In the genomic region with DNA sequence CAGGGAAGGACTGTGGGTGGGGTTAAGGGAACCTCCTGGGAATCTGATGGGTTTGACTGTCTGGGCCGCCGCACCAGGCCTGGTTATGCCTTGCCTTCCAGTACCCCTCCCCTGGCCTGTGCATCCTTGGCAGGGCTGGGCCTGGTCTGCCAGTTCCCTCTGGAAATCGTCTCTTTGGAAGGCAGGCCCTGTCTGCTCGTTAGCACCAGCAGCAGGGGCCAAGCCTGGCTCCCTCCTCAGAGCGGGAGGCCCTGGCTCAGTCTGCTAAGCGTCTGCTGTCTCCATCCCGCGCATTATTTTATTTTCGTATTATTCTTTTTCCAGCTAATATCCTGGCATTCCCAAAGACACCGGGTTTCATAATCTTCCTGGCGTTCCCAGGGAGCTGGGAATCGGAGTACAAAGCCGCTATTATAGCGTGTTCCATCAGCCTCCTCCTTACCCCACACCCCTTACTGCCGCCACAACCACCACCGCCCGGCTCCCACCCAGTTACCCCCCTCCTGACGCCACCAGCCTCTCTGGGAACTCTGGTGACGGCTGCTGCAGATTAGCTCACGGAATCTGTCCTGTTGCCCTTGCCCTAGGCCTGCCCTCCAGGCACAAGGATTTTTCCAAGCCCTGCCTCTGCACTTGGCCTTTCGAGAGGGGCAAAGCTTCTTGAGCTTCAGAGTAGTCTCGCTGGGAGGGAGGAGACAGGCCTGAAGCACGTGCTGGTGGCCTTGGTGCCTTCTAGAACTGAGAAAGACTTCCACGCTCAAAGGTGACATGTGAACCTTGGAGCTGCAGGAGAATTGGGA, we compare ENCODE assay signal across 13 mouse cellular contexts.
DNase-seq lines count a peak whose midpoint lies in the region; ATAC-seq and TF ChIP-seq lines count a peak whose summit lies in the region.
"Had no signal": no experiment of that assay in that cellular context is flagged by ENCODE, and none has a peak within 500 bp of the region (broad histone marks: within the 10 kb centered on the region; RNA-seq: fewer than 3 reads in every experiment).

No protein-coding gene starts in this region.

- peak overlapping the region; percentile 4; the same call in 1 of the 2 replicates for H3K27ac ChIP-seq in forebrain, postnatal 0 days (ENCODE audit: low read depth, low read length)
- H3K27ac ChIP-seq in hindbrain, embryonic 14.5 days, result no peak overlapping the region
- H3K27ac ChIP-seq: kidney, postnatal 0 days had no signal

- H3K4me3 ChIP-seq in forebrain, postnatal 0 days (ENCODE audit: low read depth, low read length), result no peak overlapping the region
- no peak overlapping the region for H3K4me3 ChIP-seq in hindbrain, embryonic 14.5 days (replicated peaks; ENCODE audit: low read length)

- H3K4me2 ChIP-seq in forebrain, postnatal 0 days (ENCODE audit: low read depth), result no peak overlapping the region
- H3K4me2 ChIP-seq in hindbrain, embryonic 14.5 days (replicated peaks), result no peak overlapping the region

- H3K9me3 ChIP-seq in forebrain, postnatal 0 days (ENCODE audit: low read length), result no peaks in the 10 kb centered on the region
- no peaks in the 10 kb centered on the region for H3K9me3 ChIP-seq in hindbrain, embryonic 14.5 days (ENCODE audit: control insufficient read depth, low read length)

- no peak overlapping the region for H3K9ac ChIP-seq in forebrain, postnatal 0 days
- no peak overlapping the region for H3K9ac ChIP-seq in hindbrain, embryonic 14.5 days

- intact Hi-C loops in gastrocnemius, postnatal 14 days (cut with DNase I; ENCODE audit: low total_unique reads), result no loop called here

- peak; percentile 93 for ATAC-seq in forebrain, postnatal 0 days
- no peak; the same call in 1 of the 2 replicates for ATAC-seq in hindbrain, embryonic 14.5 days (ENCODE audit: low FRiP score)
- ATAC-seq: lung, postnatal 0 days had no signal

- H3K36me3 ChIP-seq in forebrain, postnatal 0 days (ENCODE audit: insufficient read depth), result no peaks in the 10 kb centered on the region
- no peaks in the 10 kb centered on the region for H3K36me3 ChIP-seq in hindbrain, embryonic 14.5 days (replicated peaks; ENCODE audit: control insufficient read depth, insufficient read depth)

- TF ChIP-seq CTCF in forebrain, postnatal 0 days (IDR thresholded peaks at IDR 0.05; ENCODE audit: low read depth), result no peak

- DNase-seq in gastrocnemius, postnatal 14 days, result peak; percentile 57
- DNase-seq in gastrocnemius, postnatal 10 days, result no peak
- DNase-seq in retina, postnatal 1 day, result peak; percentile 37
- no peak for DNase-seq in retina, embryonic 14.5 days (ENCODE audit: low spot score)
- DNase-seq in forebrain, postnatal 0 days, result peak; percentile 68
- DNase-seq in adrenal gland, postnatal 10 days, result no peak
- DNase-seq in hindbrain, embryonic 14.5 days (ENCODE audit: low spot score), result no peak
- no peak for DNase-seq in cerebellum, adult 11 months
- DNase-seq: adrenal gland, adult 8-10 months; cerebellum, adult 11-12 months; thymus, adult 2 months had no signal

- 0 out of 2 replicates have a peak, but pooled peaks cover 4% of the 10 kb centered on the region for H3K4me1 ChIP-seq in forebrain, postnatal 0 days (ENCODE audit: insufficient read depth)
- H3K4me1 ChIP-seq in hindbrain, embryonic 14.5 days (replicated peaks; ENCODE audit: control insufficient read depth, insufficient read depth, low read length), result no peaks in the 10 kb centered on the region

- no peaks in the 10 kb centered on the region for H3K27me3 ChIP-seq in forebrain, postnatal 0 days (ENCODE audit: insufficient read depth, low read length)
- no peaks in the 10 kb centered on the region for H3K27me3 ChIP-seq in hindbrain, embryonic 14.5 days (ENCODE audit: control insufficient read depth, insufficient read depth, low read length)

- WGBS in forebrain, postnatal 0 days, result 45% methylated on average over 24 of the region's 24 CpGs
- WGBS in hindbrain, embryonic 14.5 days, result 61% methylated on average over 24 of the region's 24 CpGs

Comparison
In these comparisons a context has a peak if more than half of its experiments do, and no peak if none do; other contexts are left out.
1. DNase-seq: peak in gastrocnemius, postnatal 14 days (single experiment), retina, postnatal 1 day (single experiment) and forebrain, postnatal 0 days (single experiment); none in gastrocnemius, postnatal 10 days (single experiment), retina, embryonic 14.5 days (single experiment), adrenal gland, postnatal 10 days (single experiment), hindbrain, embryonic 14.5 days (single experiment) and cerebellum, adult 11 months (single experiment).